19 mouse cellular contexts compared by ENCODE assay signal in the genomic region with DNA sequence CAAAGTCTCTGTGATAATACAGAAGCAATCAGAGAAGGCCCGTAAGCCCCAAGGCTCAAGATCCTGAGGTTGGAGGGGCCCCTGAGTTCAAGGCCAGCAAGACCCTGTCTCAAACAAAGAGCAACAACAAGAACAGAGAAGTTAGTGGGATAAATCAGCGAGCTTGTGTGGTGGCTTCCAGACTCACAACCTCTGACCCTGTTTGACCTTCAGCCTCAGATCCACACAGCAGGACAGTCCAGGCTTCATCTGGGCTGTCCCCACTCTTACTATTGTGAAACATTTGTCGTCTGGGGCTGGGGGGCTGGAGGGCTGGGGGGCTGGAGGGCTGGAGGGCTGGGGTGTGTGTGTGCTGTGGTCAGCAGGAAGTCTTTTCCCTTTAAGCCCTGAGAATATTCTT.
DNase-seq lines count a peak whose midpoint lies in the region; ATAC-seq and TF ChIP-seq lines count a peak whose summit lies in the region.
"Had no signal": no experiment of that assay in that cellular context is flagged by ENCODE, and none has a peak within 500 bp of the region (broad histone marks: within the 10 kb centered on the region; RNA-seq: fewer than 3 reads in every experiment).

No protein-coding gene starts in this region.

- H3K36me3 ChIP-seq in hindbrain, embryonic 10.5 days, result no peaks in the 10 kb centered on the region
- H3K36me3 ChIP-seq in hindbrain, postnatal 0 days (ENCODE audit: insufficient read depth, low read length), result no peaks in the 10 kb centered on the region
- H3K36me3 ChIP-seq in MEL (ENCODE audit: control insufficient read depth in 1 of 2, insufficient read depth in 2 of 2, low read length in 2 of 2), result peaks cover 0 to 46% of the 10 kb centered on the region in 2 experiments; a peak in 2 of 4 replicates
- H3K36me3 ChIP-seq in limb, embryonic 10.5 days, result no peaks in the 10 kb centered on the region
- H3K36me3 ChIP-seq: embryonic facial prominence, embryonic 10.5 days; hindbrain, embryonic 15.5 days; stomach, embryonic 15.5 days had no signal

- H3K27me3 ChIP-seq in hindbrain, embryonic 10.5 days (ENCODE audit: insufficient read depth, poor library complexity, severe bottlenecking), result peaks cover 48% of the 10 kb centered on the region
- H3K27me3 ChIP-seq in hindbrain, postnatal 0 days (ENCODE audit: insufficient read depth, low read length), result no peaks in the 10 kb centered on the region
- H3K27me3 ChIP-seq in MEL (ENCODE audit: control insufficient read depth in 1 of 2, insufficient read depth in 2 of 2, low read length in 2 of 2), result no peaks in the 10 kb centered on the region
- peaks cover 37% of the 10 kb centered on the region for H3K27me3 ChIP-seq in limb, embryonic 10.5 days (ENCODE audit: low read depth, poor library complexity, severe bottlenecking)
- H3K27me3 ChIP-seq: hindbrain, embryonic 15.5 days; stomach, embryonic 15.5 days had no signal

- TF ChIP-seq RAD21 in MEL (IDR thresholded peaks at IDR 0.05; ENCODE audit: low read depth, low read length), result no peak

- no peak for TF ChIP-seq POLR2A in MEL (IDR thresholded peaks at IDR 0.05; ENCODE audit: control insufficient read depth in 1 of 2, insufficient read depth in 1 of 2, low read depth in 1 of 2, low read length in 2 of 2, poor library complexity in 1 of 2)

- 16% methylated on average over 3 of the region's 3 CpGs for WGBS in hindbrain, embryonic 10.5 days
- 60% methylated on average over 3 of the region's 3 CpGs for WGBS in hindbrain, postnatal 0 days
- WGBS in limb, embryonic 10.5 days, result 27% methylated on average over 3 of the region's 3 CpGs

- no peak for TF ChIP-seq EP300 in MEL (IDR thresholded peaks at IDR 0.05; ENCODE audit: low read depth in 1 of 2, low read length in 2 of 2)

- no peak for TF ChIP-seq CTCF in gastrocnemius, adult 2 months (IDR thresholded peaks at IDR 0.05)
- TF ChIP-seq CTCF in hindbrain, postnatal 0 days (IDR thresholded peaks at IDR 0.05; ENCODE audit: low read depth), result no peak
- TF ChIP-seq CTCF in MEL (IDR thresholded peaks at IDR 0.05 in 2 of 3, conservative IDR thresholded peaks at IDR 0.05 in 1 of 3; ENCODE audit: control insufficient read depth in 1 of 3, insufficient read depth in 1 of 3, low read depth in 2 of 3, low read length in 3 of 3, poor library complexity in 1 of 3, severe bottlenecking in 1 of 3), result no peak

- peaks cover 22% of the 10 kb centered on the region for H3K79me2 ChIP-seq in MEL (ENCODE audit: control insufficient read depth, insufficient read depth, low read length, poor library complexity)

- H3K4me1 ChIP-seq in hindbrain, embryonic 10.5 days (replicated peaks), result peaks cover 99% of the 10 kb centered on the region
- peaks cover 53% of the 10 kb centered on the region for H3K4me1 ChIP-seq in hindbrain, postnatal 0 days (ENCODE audit: insufficient read depth, low read length)
- H3K4me1 ChIP-seq in MEL (ENCODE audit: control insufficient read depth in 1 of 2, insufficient read depth in 2 of 2, low read length in 2 of 2), result peaks cover 40 to 68% of the 10 kb centered on the region in 2 experiments
- peaks cover 100% of the 10 kb centered on the region for H3K4me1 ChIP-seq in limb, embryonic 10.5 days

- H3K9ac ChIP-seq in hindbrain, postnatal 0 days (replicated peaks; ENCODE audit: low read length), result no peak overlapping the region
- peak overlapping the region; percentile 83 for H3K9ac ChIP-seq in MEL (ENCODE audit: control insufficient read depth, low read depth, low read length, poor library complexity, severe bottlenecking)
- H3K9ac ChIP-seq: hindbrain, embryonic 15.5 days; liver, embryonic 14.5 days; stomach, embryonic 15.5 days had no signal

- intact Hi-C loops in gastrocnemius, adult 2 months (cut with DNase I), result no loop called here

- ATAC-seq in hindbrain, postnatal 0 days, result no peak
- ATAC-seq: activated CD4-positive, CD25-positive, alpha-beta regulatory T cell, adult 4 months; intestine, embryonic 16.5 days; lung, postnatal 0 days had no signal

- H3K9me3 ChIP-seq in hindbrain, embryonic 10.5 days, result no peaks in the 10 kb centered on the region
- H3K9me3 ChIP-seq in hindbrain, postnatal 0 days (ENCODE audit: low read length), result no peaks in the 10 kb centered on the region
- H3K9me3 ChIP-seq in MEL (replicated peaks; ENCODE audit: insufficient read depth, low read length), result no peaks in the 10 kb centered on the region
- H3K9me3 ChIP-seq in limb, embryonic 10.5 days (replicated peaks), result no peaks in the 10 kb centered on the region
- H3K9me3 ChIP-seq: embryonic facial prominence, embryonic 10.5 days; hindbrain, embryonic 15.5 days; stomach, embryonic 15.5 days had no signal

- DNase-seq in gastrocnemius, adult 2 months, result no peak
- no peak for DNase-seq in gastrocnemius, adult 8-10 months (ENCODE audit: low spot score in 2 of 2)
- DNase-seq in hindbrain, embryonic 10.5 days (ENCODE audit: low spot score), result no peak
- DNase-seq in hindbrain, postnatal 0 days (ENCODE audit: low spot score), result no peak
- no peak for DNase-seq in MEL (ENCODE audit: low read depth, low spot score)
- DNase-seq in limb, embryonic 10.5 days (ENCODE audit: low spot score), result no peak
- no peak for DNase-seq in adipocyte (ENCODE audit: low spot score)
- DNase-seq in adrenal gland, adult (ENCODE audit: inconsistent age in 2 of 2, low spot score in 1 of 2), result no peak
- DNase-seq: thymus, postnatal 25 days had no signal

- H3K27ac ChIP-seq in gastrocnemius, adult 2 months, result peak overlapping the region; percentile 74
- peak overlapping the region; percentile 81 for H3K27ac ChIP-seq in hindbrain, embryonic 10.5 days
- no peak overlapping the region for H3K27ac ChIP-seq in hindbrain, postnatal 0 days
- peak overlapping the region; percentile 97 for H3K27ac ChIP-seq in MEL (ENCODE audit: control insufficient read depth, low read depth, low read length)
- peak overlapping the region; percentile 1 for H3K27ac ChIP-seq in limb, embryonic 10.5 days
- H3K27ac ChIP-seq: heart, adult 2 months; hindbrain, embryonic 15.5 days; layer of hippocampus, adult 2 months; liver, embryonic 14.5 days; macrophage; stomach, embryonic 15.5 days had no signal

- H3K4me3 ChIP-seq in gastrocnemius, adult 2 months, result no peak overlapping the region
- H3K4me3 ChIP-seq in hindbrain, embryonic 10.5 days, result no peak overlapping the region
- H3K4me3 ChIP-seq in hindbrain, postnatal 0 days (ENCODE audit: low read length), result no peak overlapping the region
- H3K4me3 ChIP-seq in MEL (ENCODE audit: control insufficient read depth in 1 of 2, insufficient read depth in 1 of 2, low read depth in 2 of 2, low read length in 2 of 2), result no peak overlapping the region
- no peak overlapping the region for H3K4me3 ChIP-seq in limb, embryonic 10.5 days
- H3K4me3 ChIP-seq: embryonic facial prominence, embryonic 10.5 days; heart, adult 2 months; hindbrain, embryonic 15.5 days; layer of hippocampus, adult 2 months; stomach, embryonic 15.5 days had no signal

- H3K4me2 ChIP-seq in hindbrain, postnatal 0 days (ENCODE audit: low read depth, low read length), result no peak overlapping the region
- H3K4me2 ChIP-seq: hindbrain, embryonic 15.5 days; stomach, embryonic 15.5 days had no signal

TF ChIP-seq in MEL, 35 proteins besides CTCF, POLR2A, EP300 and RAD21:
- no peak for TF ChIP-seq MYB (IDR thresholded peaks at IDR 0.05; ENCODE audit: low read depth, low read length)
- TF ChIP-seq ZNF384 (IDR thresholded peaks at IDR 0.05; ENCODE audit: low read depth, low read length), result no peak
- TF ChIP-seq RCOR1 (IDR thresholded peaks at IDR 0.05; ENCODE audit: low read depth, low read length), result no peak
- TF ChIP-seq NELFE (IDR thresholded peaks at IDR 0.05; ENCODE audit: low read depth, low read length), result no peak
- no peak for TF ChIP-seq E2F4 (IDR thresholded peaks at IDR 0.05; ENCODE audit: borderline replicate concordance, low read depth, low read length)
- TF ChIP-seq TBP (IDR thresholded peaks at IDR 0.05; ENCODE audit: low read depth, low read length), result no peak
- TF ChIP-seq KAT2A (conservative IDR thresholded peaks at IDR 0.05; ENCODE audit: low read depth, low read length), result no peak
- TF ChIP-seq MYC (IDR thresholded peaks at IDR 0.05; ENCODE audit: low read depth, low read length), result no peak
- no peak for TF ChIP-seq HCFC1 (IDR thresholded peaks at IDR 0.05; ENCODE audit: low read depth, low read length)
